Mouse (Mus musculus): ENCODE results near the gene Fcer1g.

DNA sequence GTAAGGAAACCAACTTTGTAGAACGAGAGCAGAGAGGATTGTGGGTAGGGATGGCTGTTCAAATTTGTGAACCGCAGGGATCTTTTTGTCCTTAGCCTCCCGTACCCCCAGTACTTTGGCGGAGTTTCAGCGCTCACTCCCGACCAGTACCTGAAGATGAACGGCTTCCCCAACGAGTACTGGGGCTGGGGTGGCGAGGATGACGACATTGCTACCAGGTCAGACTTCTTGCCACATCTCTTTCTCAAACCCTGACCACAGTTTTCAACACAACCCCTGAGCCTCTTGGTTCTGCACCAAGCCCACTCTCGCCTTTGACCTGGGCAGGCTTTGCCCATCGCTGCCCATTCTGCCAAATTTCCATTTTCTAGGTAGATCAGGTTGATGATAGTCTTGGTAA is 40.0 kb upstream of the Fcer1g start:
- TF ChIP-seq POLR2A (IDR thresholded peaks at IDR 0.05; ENCODE audit: borderline replicate concordance, insufficient read depth, low read length) (no peak), CTCF (IDR thresholded peaks at IDR 0.05; ENCODE audit: borderline replicate concordance, insufficient read depth, low read depth, low read length) (no peak)

Data from cerebellum, adult 2 months (tissue).